Mouse (Mus musculus): ENCODE data around the gene Dnah8. TPM values are rescaled to one million over a fixed set of nuclear protein-coding genes. Genes with fewer than 3 reads are reported as not detected.

Gene Dnah8
- polyA plus RNA-seq, 1 experiment from 2014 or later = 9.2 TPM

DNA sequence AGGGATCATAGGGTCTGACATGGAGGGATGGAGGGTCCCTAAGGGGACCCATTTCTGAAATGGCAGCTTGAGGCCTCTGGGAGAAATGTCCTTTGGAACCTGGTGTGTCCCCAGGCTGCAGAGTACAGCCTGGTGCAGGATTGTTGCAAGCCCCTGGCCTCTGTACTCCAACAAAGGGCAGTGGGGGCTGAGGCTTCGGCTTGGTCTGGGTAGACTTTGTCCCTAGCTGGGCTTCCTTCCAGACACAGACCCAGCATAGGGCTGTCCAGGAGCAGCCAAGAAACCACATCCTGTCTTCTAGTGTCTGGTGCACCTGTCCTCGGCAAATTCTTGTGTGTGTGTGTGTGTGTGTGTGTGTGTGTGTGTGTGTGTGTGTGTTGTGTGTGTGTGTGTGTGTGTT, 279.9 kb downstream of the Dnah8 start:
- no peak for ATAC-seq (ENCODE audit: low read depth)
- peak overlapping the region; percentile 80 for H3K4me2 ChIP-seq (ENCODE audit: low read depth, low read length)
- peaks cover 21% of the 10 kb centered on the region for H3K27me3 ChIP-seq (ENCODE audit: control insufficient read depth, insufficient read depth, low read depth, low read length)

DNA sequence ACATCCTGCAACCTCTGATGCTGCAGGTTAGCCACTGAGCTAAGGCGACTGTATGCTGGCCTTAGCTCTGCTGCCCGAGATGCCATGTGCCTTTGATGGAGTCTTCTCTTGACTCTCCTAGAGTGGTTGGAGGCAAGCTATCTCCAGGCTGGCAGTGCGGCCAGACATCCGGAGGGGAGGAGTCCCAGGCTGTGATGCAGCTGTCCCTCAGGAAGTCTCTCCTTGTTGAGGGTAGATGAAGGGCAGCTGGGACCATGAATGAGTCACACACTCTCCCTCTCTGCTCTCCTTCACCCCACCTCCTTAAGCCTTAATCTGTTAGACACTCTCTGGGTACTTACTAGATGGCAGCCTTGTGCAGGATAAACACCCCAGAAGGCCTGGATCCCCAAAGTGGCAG, 283.4 kb downstream of the Dnah8 start:
- no peak overlapping the region for H3K4me2 ChIP-seq (ENCODE audit: low read depth, low read length)
- H3K36me3 ChIP-seq (ENCODE audit: control insufficient read depth, insufficient read depth, low read length) = no peaks in the 10 kb centered on the region
- H3K9ac ChIP-seq (ENCODE audit: low read length) = no peak overlapping the region
- ATAC-seq (ENCODE audit: low read depth) = peak; percentile 34; the same call in 1 of the 2 replicates
- no peaks in the 10 kb centered on the region for H3K9me3 ChIP-seq (ENCODE audit: control insufficient read depth, low read length)
- H3K27ac ChIP-seq (ENCODE audit: low read length) = no peak overlapping the region
- no peaks in the 10 kb centered on the region for H3K4me1 ChIP-seq (replicated peaks; ENCODE audit: control insufficient read depth, insufficient read depth, low read length)
- H3K4me3 ChIP-seq (ENCODE audit: low read length) = no peak overlapping the region
- peaks cover 2% of the 10 kb centered on the region; the same call in 1 of the 2 replicates for H3K27me3 ChIP-seq (ENCODE audit: control insufficient read depth, insufficient read depth, low read depth, low read length)
- WGBS = 50% methylated on average over 4 of the region's 4 CpGs

More for the DNA sequence above, 279.9 kb downstream of the Dnah8 start:
- 59% methylated on average over 2 of the region's 2 CpGs for WGBS
- Histone ChIP-seq H3K27ac (ENCODE audit: low read length) (no peak overlapping the region), H3K9ac (ENCODE audit: low read length) (no peak overlapping the region), H3K4me3 (ENCODE audit: low read length) (peak overlapping the region; percentile 28; the same call in 1 of the 2 replicates), H3K36me3 (ENCODE audit: control insufficient read depth, insufficient read depth, low read length) (no peaks in the 10 kb centered on the region), H3K4me1 (replicated peaks; ENCODE audit: control insufficient read depth, insufficient read depth, low read length) (peaks cover 6% of the 10 kb centered on the region; the same call in 1 of the 2 replicates), H3K9me3 (ENCODE audit: control insufficient read depth, low read length) (no peaks in the 10 kb centered on the region)

DNA sequence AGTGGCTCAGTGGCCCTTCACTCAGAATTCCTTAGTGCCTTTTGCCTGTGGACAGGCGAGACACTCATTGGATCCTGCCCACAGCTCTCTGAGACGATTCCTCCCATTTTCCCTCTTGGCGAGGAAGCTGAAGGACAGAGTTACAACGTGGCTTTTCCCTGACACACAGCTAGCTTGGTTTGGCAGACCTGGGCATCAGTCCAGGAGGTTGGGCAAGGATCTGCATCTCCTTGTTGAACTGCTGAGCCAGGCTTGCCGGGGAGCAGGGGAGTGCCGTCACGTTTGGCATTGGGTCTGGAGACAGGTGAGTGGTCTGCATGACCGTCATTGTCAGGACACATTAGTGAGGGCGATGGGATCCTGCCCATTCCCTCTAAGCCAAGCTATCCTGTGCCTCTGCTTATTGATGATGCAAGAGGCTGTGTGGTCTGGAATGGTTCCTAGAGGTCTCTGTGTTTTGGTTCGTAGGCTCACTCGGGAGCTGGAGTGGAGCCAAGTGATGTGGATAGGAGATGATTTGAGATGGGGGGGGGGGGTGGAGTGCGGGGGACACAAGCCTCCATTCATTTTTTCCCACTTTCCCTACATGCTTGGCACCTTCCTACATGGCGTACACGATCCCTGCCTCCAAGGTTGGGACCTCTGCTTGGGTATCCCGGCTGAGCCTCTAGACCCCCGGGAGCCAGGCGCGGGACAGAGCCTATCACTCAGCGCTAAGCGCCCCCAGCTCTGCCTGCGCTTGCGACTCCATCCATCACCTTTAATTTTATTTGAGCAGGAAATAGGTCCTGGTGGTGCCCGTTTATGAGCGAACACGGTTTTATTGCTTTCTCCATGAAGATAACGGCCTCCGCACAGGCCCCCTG, 286.9 kb downstream of the Dnah8 start:
- H3K27ac ChIP-seq (ENCODE audit: low read length) = no peak overlapping the region
- 62% methylated on average over 27 of the region's 27 CpGs for WGBS
- no peaks in the 10 kb centered on the region for H3K27me3 ChIP-seq (ENCODE audit: control insufficient read depth, insufficient read depth, low read depth, low read length)
- H3K9ac ChIP-seq (ENCODE audit: low read length) = no peak overlapping the region
- H3K9me3 ChIP-seq (ENCODE audit: control insufficient read depth, low read length) = no peaks in the 10 kb centered on the region
- no peak for ATAC-seq (ENCODE audit: low read depth)
- H3K4me1 ChIP-seq (replicated peaks; ENCODE audit: control insufficient read depth, insufficient read depth, low read length) = no peaks in the 10 kb centered on the region
- H3K4me2 ChIP-seq (ENCODE audit: low read depth, low read length) = no peak overlapping the region
- H3K4me3 ChIP-seq (ENCODE audit: low read length) = no peak overlapping the region
- no peaks in the 10 kb centered on the region for H3K36me3 ChIP-seq (ENCODE audit: control insufficient read depth, insufficient read depth, low read length)

DNA sequence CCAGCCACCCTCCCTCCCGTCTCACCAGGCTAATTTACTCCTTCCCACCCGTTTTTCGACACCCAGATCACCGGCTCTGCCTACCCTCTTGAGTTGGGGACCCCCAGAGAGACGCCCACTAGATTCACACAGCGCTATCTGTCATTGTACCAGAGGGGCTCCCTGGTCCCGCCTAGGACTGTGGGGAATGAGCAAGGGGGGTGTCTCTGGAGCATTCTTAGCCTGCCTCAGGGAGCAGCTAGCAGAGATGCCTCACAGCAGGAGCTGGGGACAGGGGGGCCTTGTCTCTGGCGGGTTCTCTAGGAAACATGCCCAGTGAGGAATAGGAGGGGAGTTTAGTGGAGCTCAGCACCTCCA, 287.6 kb downstream of the Dnah8 start:
- no peak overlapping the region for H3K4me2 ChIP-seq (ENCODE audit: low read depth, low read length)
- no peak for ATAC-seq (ENCODE audit: low read depth)
- no peak overlapping the region for H3K9ac ChIP-seq (ENCODE audit: low read length)
- H3K36me3 ChIP-seq (ENCODE audit: control insufficient read depth, insufficient read depth, low read length) = no peaks in the 10 kb centered on the region
- H3K9me3 ChIP-seq (ENCODE audit: control insufficient read depth, low read length) = no peaks in the 10 kb centered on the region
- H3K4me3 ChIP-seq (ENCODE audit: low read length) = no peak overlapping the region
- H3K27me3 ChIP-seq (ENCODE audit: control insufficient read depth, insufficient read depth, low read depth, low read length) = no peaks in the 10 kb centered on the region
- H3K4me1 ChIP-seq (replicated peaks; ENCODE audit: control insufficient read depth, insufficient read depth, low read length) = no peaks in the 10 kb centered on the region
- WGBS = 39% methylated on average over 8 of the region's 8 CpGs
- H3K27ac ChIP-seq (ENCODE audit: low read length) = no peak overlapping the region

DNA sequence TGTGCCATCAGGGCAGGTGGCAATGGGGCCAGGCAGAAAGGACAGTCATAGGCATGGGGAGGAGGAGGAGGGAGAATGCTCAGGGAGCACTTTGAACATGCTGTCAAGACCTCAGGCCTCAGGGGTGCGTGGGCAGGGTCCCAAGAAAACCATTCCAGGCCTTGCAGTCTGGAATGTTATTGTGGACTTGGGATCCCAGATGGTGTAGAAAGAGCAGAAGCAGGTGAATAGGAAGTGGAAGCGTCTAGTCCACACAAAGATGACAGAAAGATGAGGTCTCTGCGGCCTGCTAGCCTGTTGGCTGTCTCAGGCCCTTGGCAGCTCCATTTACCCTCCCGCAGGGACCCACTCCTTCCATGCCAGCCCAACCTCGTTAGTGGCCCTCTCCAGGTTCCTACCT, 288.4 kb downstream of the Dnah8 start:
- Histone ChIP-seq H3K4me2 (ENCODE audit: low read depth, low read length) (no peak overlapping the region), H3K4me3 (ENCODE audit: low read length) (no peak overlapping the region), H3K27me3 (ENCODE audit: control insufficient read depth, insufficient read depth, low read depth, low read length) (no peaks in the 10 kb centered on the region), H3K36me3 (ENCODE audit: control insufficient read depth, insufficient read depth, low read length) (no peaks in the 10 kb centered on the region), H3K4me1 (replicated peaks; ENCODE audit: control insufficient read depth, insufficient read depth, low read length) (no peaks in the 10 kb centered on the region), H3K27ac (ENCODE audit: low read length) (no peak overlapping the region), H3K9me3 (ENCODE audit: control insufficient read depth, low read length) (no peaks in the 10 kb centered on the region), H3K9ac (ENCODE audit: low read length) (no peak overlapping the region)
- 65% methylated on average over 5 of the region's 5 CpGs for WGBS
- no peak for ATAC-seq (ENCODE audit: low read depth)

DNA sequence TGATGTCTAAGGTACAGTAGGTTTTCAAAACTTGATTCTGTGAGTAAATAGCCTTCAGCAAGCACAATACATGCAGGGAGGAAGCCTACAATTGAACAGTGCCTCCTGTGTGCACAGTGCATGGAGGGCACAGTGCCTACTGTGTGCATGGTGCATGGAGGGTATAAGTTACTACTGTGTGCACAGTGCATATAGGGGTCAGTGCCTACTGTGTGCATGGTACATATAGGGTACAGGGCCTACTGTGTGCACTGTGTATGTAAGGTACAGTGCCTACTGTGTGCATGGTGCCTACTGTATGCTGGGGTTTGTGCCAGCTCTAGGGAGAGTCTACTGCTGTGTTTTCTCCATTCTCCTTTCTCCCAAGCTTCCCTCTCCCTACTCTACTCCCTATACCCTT, 290.1 kb downstream of the Dnah8 start:
- Histone ChIP-seq H3K9ac (ENCODE audit: low read length) (no peak overlapping the region), H3K9me3 (ENCODE audit: control insufficient read depth, low read length) (no peaks in the 10 kb centered on the region), H3K4me2 (ENCODE audit: low read depth, low read length) (no peak overlapping the region), H3K27me3 (ENCODE audit: control insufficient read depth, insufficient read depth, low read depth, low read length) (no peaks in the 10 kb centered on the region), H3K4me1 (replicated peaks; ENCODE audit: control insufficient read depth, insufficient read depth, low read length) (no peaks in the 10 kb centered on the region), H3K4me3 (ENCODE audit: low read length) (no peak overlapping the region), H3K27ac (ENCODE audit: low read length) (no peak overlapping the region), H3K36me3 (ENCODE audit: control insufficient read depth, insufficient read depth, low read length) (no peaks in the 10 kb centered on the region)
- no peak for ATAC-seq (ENCODE audit: low read depth)

DNA sequence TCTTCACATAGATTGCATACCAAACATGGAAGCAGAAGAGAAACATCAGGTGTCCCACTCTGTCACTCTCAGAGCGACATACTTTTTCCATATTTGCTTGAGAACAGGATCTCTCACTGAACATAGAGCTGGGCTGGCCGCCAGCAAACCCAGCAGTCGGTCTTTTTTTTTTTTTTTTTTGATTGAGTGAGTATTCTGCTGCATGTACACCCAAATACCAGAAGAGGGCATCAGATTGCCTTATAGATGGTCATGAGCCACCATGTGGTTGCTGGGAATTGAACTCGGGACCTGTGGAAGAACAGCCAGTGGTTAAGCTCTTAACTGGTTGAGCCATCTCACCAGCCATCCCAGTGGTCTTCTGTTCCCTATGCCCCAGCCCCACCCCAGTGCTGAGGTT, 299.4 kb downstream of the Dnah8 start:
- Histone ChIP-seq H3K27ac (ENCODE audit: low read length) (no peak overlapping the region), H3K4me2 (ENCODE audit: low read depth, low read length) (no peak overlapping the region), H3K4me1 (replicated peaks; ENCODE audit: control insufficient read depth, insufficient read depth, low read length) (no peaks in the 10 kb centered on the region), H3K36me3 (ENCODE audit: control insufficient read depth, insufficient read depth, low read length) (no peaks in the 10 kb centered on the region), H3K9ac (ENCODE audit: low read length) (no peak overlapping the region), H3K9me3 (ENCODE audit: control insufficient read depth, low read length) (no peaks in the 10 kb centered on the region), H3K27me3 (ENCODE audit: control insufficient read depth, insufficient read depth, low read depth, low read length) (no peaks in the 10 kb centered on the region), H3K4me3 (ENCODE audit: low read length) (no peak overlapping the region)
- WGBS = 36% methylated on average over 4 of the region's 4 CpGs
- ATAC-seq (ENCODE audit: low read depth) = no peak

Other genes starting within 250 kb of the Dnah8 start
- 55.8 and 57.1 TPM in 2 replicates for gene Btbd9, start 47.9 kb upstream of the Dnah8 start, polyA plus RNA-seq (2015; fragmentation: Nextera tagmentation; extraction: Ambion mirVana)
- 215 and 221 TPM in 2 replicates for gene Glo1, start 2.5 kb downstream of the Dnah8 start, polyA plus RNA-seq (2015; fragmentation: Nextera tagmentation; extraction: Ambion mirVana)

Data from lung, embryonic 16.5 days (tissue).